Mouse (Mus musculus): ENCODE measurements around the gene Pgpep1. TPM values are rescaled to one million over a fixed set of nuclear protein-coding genes. Genes with fewer than 3 reads are reported as not detected.

Pgpep1 gene
- polyA plus RNA-seq, 1 experiment from 2014 or later: 32.1 TPM

DNA sequence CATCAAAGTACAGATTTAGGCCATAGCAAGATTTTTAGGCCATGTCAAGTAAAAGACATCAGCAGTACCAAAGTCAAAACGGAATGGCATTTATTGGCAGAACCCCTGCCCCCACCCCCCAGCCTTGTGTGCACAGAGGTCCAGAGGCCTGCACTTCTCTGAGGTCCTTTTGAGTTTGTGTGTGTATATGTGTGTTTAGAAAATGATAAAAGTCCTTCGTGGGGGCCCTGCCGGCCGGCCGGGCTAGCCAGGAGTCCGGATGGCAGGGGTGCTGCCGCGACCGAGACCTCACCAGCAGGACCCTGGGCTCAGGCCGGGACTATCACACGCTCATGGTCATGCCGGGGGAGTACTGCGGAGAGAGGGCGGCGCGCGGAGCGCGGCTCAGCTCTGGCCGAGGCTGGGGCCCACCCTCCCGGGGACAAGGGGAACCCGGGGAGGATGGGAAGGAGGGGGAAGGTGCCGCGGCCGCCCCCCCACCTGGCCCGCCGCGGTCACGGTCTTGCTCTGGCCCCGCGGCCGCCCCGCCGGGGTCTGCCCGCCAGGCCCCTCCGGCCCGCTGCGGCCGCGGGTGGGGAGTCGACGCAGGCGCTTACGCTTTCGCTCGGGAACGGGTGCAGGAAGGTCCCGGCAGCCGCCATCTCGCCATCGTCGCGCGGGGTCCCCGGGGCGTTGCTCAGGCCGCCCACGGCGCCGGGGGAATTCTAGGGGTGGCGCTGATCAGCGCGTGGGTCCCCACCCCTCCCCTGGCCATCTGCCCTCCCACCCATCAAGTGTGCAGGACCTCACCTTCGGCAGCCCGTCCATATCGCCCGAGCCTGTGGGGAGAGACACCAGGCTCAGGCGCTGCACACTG lies 62.5 kb downstream of the Pgpep1 start:
- Histone ChIP-seq H3K27me3 (replicated peaks) (no peaks in the 10 kb centered on the region), H3K9me3 (replicated peaks) (no peaks in the 10 kb centered on the region), H3K36me3 (peaks cover 28% of the 10 kb centered on the region), H3K27ac (ENCODE audit: poor library complexity, severe bottlenecking) (0 out of 2 replicates have a peak overlapping the region, but pooled peaks have one; percentile 15), H3K4me2 (peak overlapping the region; percentile 81), H3K4me1 (replicated peaks) (peaks cover 80% of the 10 kb centered on the region), H3K9ac (peak overlapping the region; percentile 75), H3K4me3 (peak overlapping the region; percentile 53)
- no peak for ATAC-seq (ENCODE audit: insufficient number of reproducible peaks, low FRiP score)
- WGBS: 16% methylated on average over 62 of the region's 68 CpGs

DNA sequence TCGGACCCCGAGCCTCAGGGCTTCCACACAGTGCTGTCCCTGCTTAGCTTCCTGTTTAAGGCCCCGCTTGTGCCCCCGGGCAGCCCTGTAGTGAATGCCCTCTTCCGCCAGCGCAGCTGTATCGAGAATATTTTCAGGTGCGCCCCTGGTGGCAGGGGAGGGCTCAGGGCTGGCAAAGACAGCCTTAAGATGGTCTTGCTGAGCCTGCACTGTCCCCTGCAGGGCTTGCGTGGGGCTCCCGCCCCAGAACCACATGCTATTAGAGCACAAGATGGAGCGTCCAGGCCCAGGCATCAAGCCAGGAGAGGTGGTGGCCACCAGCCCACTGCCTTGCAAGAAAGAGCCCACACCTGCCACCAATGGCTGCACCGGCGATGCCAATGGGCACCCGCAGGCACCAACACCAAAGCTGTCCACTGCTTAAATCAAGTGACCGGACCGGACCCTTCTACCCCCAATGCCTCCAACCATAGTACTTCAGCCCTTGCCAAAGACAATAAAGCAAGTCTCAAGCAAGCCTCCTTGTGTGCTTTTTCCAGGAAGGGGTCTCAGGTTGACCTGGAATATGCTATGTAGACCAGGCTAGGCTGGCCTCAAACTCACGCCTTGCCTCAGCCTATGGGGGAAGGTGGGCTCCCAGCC lies 63.3 kb downstream of the Pgpep1 start:
- H3K9me3 ChIP-seq (replicated peaks): no peaks in the 10 kb centered on the region
- H3K27me3 ChIP-seq (replicated peaks): no peaks in the 10 kb centered on the region
- 85% methylated on average over 17 of the region's 17 CpGs for WGBS
- peak overlapping the region; percentile 53; the same call in 1 of the 2 replicates for H3K4me3 ChIP-seq
- H3K36me3 ChIP-seq: peaks cover 21% of the 10 kb centered on the region
- no peak for ATAC-seq (ENCODE audit: insufficient number of reproducible peaks, low FRiP score)
- peak overlapping the region; percentile 81 for H3K4me2 ChIP-seq
- peaks cover 80% of the 10 kb centered on the region for H3K4me1 ChIP-seq (replicated peaks)
- H3K27ac ChIP-seq (ENCODE audit: poor library complexity, severe bottlenecking): no peak overlapping the region
- H3K9ac ChIP-seq: no peak overlapping the region

Other genes starting within 250 kb of the Pgpep1 start
- 14.9 and 15.0 TPM in 2 replicates for gene Crtc1, start 220.8 kb downstream of the Pgpep1 start, polyA plus RNA-seq (2016; fragmentation: Nextera tagmentation; extraction: Ambion mirVana)
- gene Klhl26, start 183.4 kb downstream of the Pgpep1 start, polyA plus RNA-seq (2016; fragmentation: Nextera tagmentation; extraction: Ambion mirVana): 12.6 and 14.0 TPM in 2 replicates
- gene Tmem59l, start 173.0 kb downstream of the Pgpep1 start, polyA plus RNA-seq (2016; fragmentation: Nextera tagmentation; extraction: Ambion mirVana): 0.22 and 0.33 TPM in 2 replicates
- gene Crlf1, start 167.2 kb downstream of the Pgpep1 start, polyA plus RNA-seq (2016; fragmentation: Nextera tagmentation; extraction: Ambion mirVana): 1.00 and 1.8 TPM in 2 replicates
- gene Rex1bd, start 153.6 kb downstream of the Pgpep1 start, polyA plus RNA-seq (2016; fragmentation: Nextera tagmentation; extraction: Ambion mirVana): 115 TPM in 2 replicates
- gene Uba52, start 149.6 kb downstream of the Pgpep1 start, polyA plus RNA-seq (2016; fragmentation: Nextera tagmentation; extraction: Ambion mirVana): 779 and 792 TPM in 2 replicates
- gene Fkbp8, start 132.7 kb downstream of the Pgpep1 start, polyA plus RNA-seq (2016; fragmentation: Nextera tagmentation; extraction: Ambion mirVana): 227 and 231 TPM in 2 replicates
- gene Kxd1, start 132.4 kb downstream of the Pgpep1 start, polyA plus RNA-seq (2016; fragmentation: Nextera tagmentation; extraction: Ambion mirVana): 64.2 and 65.7 TPM in 2 replicates
- 13.5 and 14.7 TPM in 2 replicates for gene Ell, start 120.9 kb downstream of the Pgpep1 start, polyA plus RNA-seq (2016; fragmentation: Nextera tagmentation; extraction: Ambion mirVana)
- 138 and 142 TPM in 2 replicates for gene Isyna1, start 66.0 kb downstream of the Pgpep1 start, polyA plus RNA-seq (2016; fragmentation: Nextera tagmentation; extraction: Ambion mirVana)
- gene Ssbp4, start 51.5 kb downstream of the Pgpep1 start, polyA plus RNA-seq (2016; fragmentation: Nextera tagmentation; extraction: Ambion mirVana): 76.0 and 78.6 TPM in 2 replicates
- gene Lrrc25, start 44.2 kb downstream of the Pgpep1 start, polyA plus RNA-seq (2016; fragmentation: Nextera tagmentation; extraction: Ambion mirVana): 0.65 and 0.71 TPM in 2 replicates
- 1.0 and 1.1 TPM in 2 replicates for gene Gdf15, start 27.9 kb downstream of the Pgpep1 start, polyA plus RNA-seq (2016; fragmentation: Nextera tagmentation; extraction: Ambion mirVana)
- gene Lsm4, start 12.9 kb upstream of the Pgpep1 start, polyA plus RNA-seq (2016; fragmentation: Nextera tagmentation; extraction: Ambion mirVana): 289 and 301 TPM in 2 replicates
- 183 and 206 TPM in 2 replicates for gene Jund, start 38.6 kb upstream of the Pgpep1 start, polyA plus RNA-seq (2016; fragmentation: Nextera tagmentation; extraction: Ambion mirVana)
- gene Iqcn, start 43.1 kb upstream of the Pgpep1 start, polyA plus RNA-seq (2016; fragmentation: Nextera tagmentation; extraction: Ambion mirVana): 0.04 and 0.06 TPM in 2 replicates
- gene Gm3336, start 58.2 kb upstream of the Pgpep1 start, polyA plus RNA-seq (2016; fragmentation: Nextera tagmentation; extraction: Ambion mirVana): not detected in 2 replicates
- gene Pde4c, start 63.3 kb upstream of the Pgpep1 start, polyA plus RNA-seq (2016; fragmentation: Nextera tagmentation; extraction: Ambion mirVana): 0.05 and 0.09 TPM in 2 replicates
- 19.1 and 19.2 TPM in 2 replicates for gene Rab3a, start 94.3 kb upstream of the Pgpep1 start, polyA plus RNA-seq (2016; fragmentation: Nextera tagmentation; extraction: Ambion mirVana)
- gene Mpv17l2, start 100.6 kb upstream of the Pgpep1 start, polyA plus RNA-seq (2016; fragmentation: Nextera tagmentation; extraction: Ambion mirVana): 37.2 and 37.9 TPM in 2 replicates
- 35.2 and 37.2 TPM in 2 replicates for gene Pik3r2, start 116.3 kb upstream of the Pgpep1 start, polyA plus RNA-seq (2016; fragmentation: Nextera tagmentation; extraction: Ambion mirVana)
- gene Mast3, start 144.7 kb upstream of the Pgpep1 start, polyA plus RNA-seq (2016; fragmentation: Nextera tagmentation; extraction: Ambion mirVana): 7.2 and 8.1 TPM in 2 replicates
- not detected in 2 replicates for gene Il12rb1, start 148.1 kb upstream of the Pgpep1 start, polyA plus RNA-seq (2016; fragmentation: Nextera tagmentation; extraction: Ambion mirVana)
- 2.5 and 2.7 TPM in 2 replicates for gene Arrdc2, start 179.3 kb upstream of the Pgpep1 start, polyA plus RNA-seq (2016; fragmentation: Nextera tagmentation; extraction: Ambion mirVana)
- gene Kcnn1, start 202.9 kb upstream of the Pgpep1 start, polyA plus RNA-seq (2016; fragmentation: Nextera tagmentation; extraction: Ambion mirVana): 1.7 and 1.8 TPM in 2 replicates
- 81.8 and 87.0 TPM in 2 replicates for gene Ccdc124, start 213.5 kb upstream of the Pgpep1 start, polyA plus RNA-seq (2016; fragmentation: Nextera tagmentation; extraction: Ambion mirVana)
- 0.11 TPM in 1 of 2 replicates, not detected in the other for gene Slc5a5, start 232.4 kb upstream of the Pgpep1 start, polyA plus RNA-seq (2016; fragmentation: Nextera tagmentation; extraction: Ambion mirVana)
- 2,379 and 2,528 TPM in 2 replicates for gene Rpl18a, start 237.0 kb upstream of the Pgpep1 start, polyA plus RNA-seq (2016; fragmentation: Nextera tagmentation; extraction: Ambion mirVana)
- gene Map1s, start 245.5 kb upstream of the Pgpep1 start, polyA plus RNA-seq (2016; fragmentation: Nextera tagmentation; extraction: Ambion mirVana): 37.7 and 41.3 TPM in 2 replicates

Data from heart, embryonic 12.5 days (tissue).